Mouse (Mus musculus) mouse embryonic stem cell (cell line): ENCODE measurements around the gene H2afy2.

ENCODE experiments used
- in situ Hi-C, 2 experiments: fragments of 300-500 bp; cut with MboI; formaldehyde crosslinking; loops; 1 replicate in 1 of 2; 3 replicates in 1 of 2; pipeline ENCODE4 v1.14.3; 2019 to 2020; ENCODE audit warnings: low sequenced_read_pairs in 2 of 2, low pct_unique_long_range_greater_than_20kb in 1 of 2, mixed read lengths in 1 of 2; ENCODE audit not compliant: unreplicated experiment in 1 of 2

H2afy2 gene

GRCm38 (mm10) chr10:61783621-61784251 lies at the start of gene H2afy2:
TSS of gene H2afy2 (minus strand) at chr10:61784147.
- in situ Hi-C loops, result no loop called here

GRCm38 (mm10) chr10:61832713-61833112 lies 48.8 kb upstream of the H2afy2 start:
- in situ Hi-C loops, result no loop called here

GRCm38 (mm10) chr10:61831741-61832140 lies 47.8 kb upstream of the H2afy2 start:
- in situ Hi-C loops, result no loop called here

- in situ Hi-C loops, result no loop called here
Measured at GRCm38 (mm10) chr10:61831251-61831650, 47.3 kb upstream of the H2afy2 start.

- in situ Hi-C loops, result no loop called here
Measured at GRCm38 (mm10) chr10:61830817-61831216, 46.9 kb upstream of the H2afy2 start.

- in situ Hi-C loops, result no loop called here
Measured at GRCm38 (mm10) chr10:61829046-61829445, 45.1 kb upstream of the H2afy2 start.

GRCm38 (mm10) chr10:61827950-61828936 lies 44.3 kb upstream of the H2afy2 start:
- in situ Hi-C loops, result no loop called here

GRCm38 (mm10) chr10:61826753-61827435 lies 42.9 kb upstream of the H2afy2 start:
- in situ Hi-C loops, result no loop called here

GRCm38 (mm10) chr10:61825979-61826752 lies 42.2 kb upstream of the H2afy2 start:
- in situ Hi-C loops, result no loop called here

- in situ Hi-C loops, result no loop called here
Measured at GRCm38 (mm10) chr10:61825536-61825935, 41.6 kb upstream of the H2afy2 start.

GRCm38 (mm10) chr10:61823731-61824115 lies 39.8 kb upstream of the H2afy2 start:
- in situ Hi-C loops, result no loop called here

- in situ Hi-C loops, result no loop called here
Measured at GRCm38 (mm10) chr10:61822968-61823730, 39.2 kb upstream of the H2afy2 start.

GRCm38 (mm10) chr10:61820050-61820449 lies 36.1 kb upstream of the H2afy2 start:
- in situ Hi-C loops, result no loop called here

- in situ Hi-C loops, result no loop called here
Measured at GRCm38 (mm10) chr10:61811987-61812386, 28.0 kb upstream of the H2afy2 start.

- in situ Hi-C loops, result no loop called here
Measured at GRCm38 (mm10) chr10:61798133-61798576, 14.2 kb upstream of the H2afy2 start.

- in situ Hi-C loops, result no loop called here
Measured at GRCm38 (mm10) chr10:61795458-61795857, 11.5 kb upstream of the H2afy2 start.

- in situ Hi-C loops, result no loop called here
Measured at GRCm38 (mm10) chr10:61794971-61795370, 11.0 kb upstream of the H2afy2 start.

GRCm38 (mm10) chr10:61793015-61793414 lies 9.1 kb upstream of the H2afy2 start:
- in situ Hi-C loops, result no loop called here
